Mouse (Mus musculus) liver, embryonic 15.5 days (tissue): ENCODE results near the gene Krtap19-5. TPM values are rescaled to one million over a fixed set of nuclear protein-coding genes. Genes with fewer than 3 reads are reported as not detected.

Source experiments
- ATAC-seq: fragments of 200-750 bp; cut with Nextera tagmentation; 2 replicates; pipeline ENCODE4 v1.8.0; 2017; ENCODE audit warnings: moderate number of reproducible peaks, mild to moderate bottlenecking, moderate library complexity; ENCODE audit not compliant: insufficient read depth
- H3K27ac ChIP-seq: fragments of 300-500 bp; sonication (generic); replicated peaks from 2 replicates; pipeline ENCODE4 v1.5.1; 2015; ENCODE audit warnings: mild to moderate bottlenecking, inconsistent platforms
- H3K27me3 ChIP-seq: fragments of 300-500 bp; sonication (generic); 2 replicates; pipeline ENCODE4 v1.6.1; 2015; ENCODE audit warnings: mild to moderate bottlenecking, inconsistent platforms
- H3K36me3 ChIP-seq: fragments of 300-500 bp; sonication (generic); replicated peaks from 2 replicates; pipeline ENCODE4 v1.6.1; 2015; ENCODE audit warnings: moderate library complexity, mild to moderate bottlenecking, inconsistent platforms
- H3K4me1 ChIP-seq: fragments of 300-500 bp; sonication (generic); replicated peaks from 2 replicates; pipeline ENCODE4 v1.6.1; 2015; ENCODE audit warnings: inconsistent platforms
- H3K4me2 ChIP-seq: fragments of 300-500 bp; sonication (generic); 2 replicates; pipeline ENCODE4 v1.6.1; 2015; ENCODE audit warnings: moderate library complexity, mild to moderate bottlenecking, inconsistent platforms
- H3K4me3 ChIP-seq: fragments of 300-500 bp; sonication (generic); replicated peaks from 2 replicates; pipeline ENCODE4 v1.5.1; 2015; ENCODE audit warnings: mild to moderate bottlenecking, inconsistent platforms
- H3K9ac ChIP-seq: fragments of 300-500 bp; sonication (generic); 2 replicates; pipeline ENCODE4 v1.6.1; 2015; ENCODE audit warnings: moderate library complexity, mild to moderate bottlenecking, inconsistent platforms
- H3K9me3 ChIP-seq: fragments of 300-500 bp; sonication (generic); replicated peaks from 2 replicates; pipeline ENCODE4 v1.6.1; 2016; ENCODE audit warnings: inconsistent platforms
- WGBS: fragments of 180-500 bp; shearing (Covaris S2); methylation state at CpG from one replicate; pipeline ENCODE4 v1.1.7; 2015; ENCODE audit warnings: mixed read lengths; ENCODE audit not compliant: insufficient replicate concordance; 5-methylcytosine and 5-hydroxymethylcytosine counted together
- polyA plus RNA-seq: library from polyadenylated mRNA; unstranded; fragments of >200 nt; fragmentation: Nextera tagmentation; extraction: Ambion mirVana; gene quantifications from 2 replicates; pipeline ENCODE4 v1.2.1, GENCODE M21; 2015

Krtap19-5 gene
- polyA plus RNA-seq: not detected in 2 replicates

- H3K27me3 ChIP-seq: no peaks in the 10 kb centered on the region
- no peaks in the 10 kb centered on the region for H3K36me3 ChIP-seq
- no peak within 1 kb of the TSS for H3K9ac ChIP-seq
- H3K9me3 ChIP-seq: no peaks in the 10 kb centered on the region
- no peak within 1 kb of the TSS for H3K4me2 ChIP-seq
- H3K4me3 ChIP-seq: no peak within 1 kb of the TSS
- no peak for ATAC-seq
- WGBS: 72% methylated on average over 6 of the region's 6 CpGs
- H3K4me1 ChIP-seq: no peaks in the 10 kb centered on the region
- H3K27ac ChIP-seq: no peak within 1 kb of the TSS
These were observed at the start of gene Krtap19-5 for GRCm38 (mm10) chr16:88896357-88896756. Gene Krtap19-5 (minus strand): TSS chr16:88896457.

GRCm38 (mm10) chr16:88941106-88941505 is 44.8 kb upstream of the Krtap19-5 start:
- Histone ChIP-seq H3K36me3 (no peaks in the 10 kb centered on the region), H3K27ac (no peak overlapping the region), H3K9me3 (no peaks in the 10 kb centered on the region), H3K4me3 (no peak overlapping the region), H3K4me1 (no peaks in the 10 kb centered on the region), H3K4me2 (no peak overlapping the region), H3K27me3 (no peaks in the 10 kb centered on the region), H3K9ac (no peak overlapping the region)
- 77% methylated on average over 6 of the region's 6 CpGs for WGBS
- ATAC-seq: no peak

- no peak overlapping the region for H3K4me2 ChIP-seq
- 59% methylated on average over 7 of the region's 7 CpGs for WGBS
- no peak overlapping the region for H3K9ac ChIP-seq
- no peaks in the 10 kb centered on the region for H3K4me1 ChIP-seq
- no peak overlapping the region for H3K27ac ChIP-seq
- H3K27me3 ChIP-seq: no peaks in the 10 kb centered on the region
- no peak overlapping the region for H3K4me3 ChIP-seq
- no peak for ATAC-seq
- H3K9me3 ChIP-seq: no peaks in the 10 kb centered on the region
- no peaks in the 10 kb centered on the region for H3K36me3 ChIP-seq
These were observed 42.0 kb upstream of the Krtap19-5 start for GRCm38 (mm10) chr16:88938252-88938651.

GRCm38 (mm10) chr16:88932165-88932564 is 35.9 kb upstream of the Krtap19-5 start, which contains the start of gene Krtap19-9b:
Gene Krtap19-9b (minus strand): TSS chr16:88932265.
- ATAC-seq: no peak
- Histone ChIP-seq H3K9me3 (no peaks in the 10 kb centered on the region), H3K36me3 (no peaks in the 10 kb centered on the region), H3K4me3 (no peak within 1 kb of the TSS), H3K4me1 (no peaks in the 10 kb centered on the region), H3K9ac (no peak within 1 kb of the TSS), H3K27ac (no peak within 1 kb of the TSS), H3K4me2 (no peak within 1 kb of the TSS), H3K27me3 (no peaks in the 10 kb centered on the region)
- 61% methylated on average over 3 of the region's 3 CpGs for WGBS

- 65% methylated on average over 6 of the region's 6 CpGs for WGBS
- Histone ChIP-seq H3K4me1 (no peaks in the 10 kb centered on the region), H3K4me2 (no peak overlapping the region), H3K36me3 (no peaks in the 10 kb centered on the region), H3K9ac (no peak overlapping the region), H3K27me3 (no peaks in the 10 kb centered on the region), H3K9me3 (no peaks in the 10 kb centered on the region), H3K4me3 (no peak overlapping the region), H3K27ac (no peak overlapping the region)
- no peak for ATAC-seq
These were observed 9.4 kb downstream of the Krtap19-5 start for GRCm38 (mm10) chr16:88886870-88887269.

GRCm38 (mm10) chr16:88884989-88885388 is 11.3 kb downstream of the Krtap19-5 start, which contains the start of gene Krtap19-4:
Gene Krtap19-4 (minus strand): TSS chr16:88885089.
- no peak within 1 kb of the TSS for H3K4me3 ChIP-seq
- H3K27me3 ChIP-seq: no peaks in the 10 kb centered on the region
- no peaks in the 10 kb centered on the region for H3K4me1 ChIP-seq
- H3K4me2 ChIP-seq: no peak within 1 kb of the TSS
- no peaks in the 10 kb centered on the region for H3K9me3 ChIP-seq
- no peaks in the 10 kb centered on the region for H3K36me3 ChIP-seq
- H3K9ac ChIP-seq: no peak within 1 kb of the TSS
- H3K27ac ChIP-seq: no peak within 1 kb of the TSS
- 75% methylated on average over 5 of the region's 5 CpGs for WGBS
- no peak for ATAC-seq

- no peak within 1 kb of the TSS for H3K4me3 ChIP-seq
- H3K27ac ChIP-seq: no peak within 1 kb of the TSS
- no peak for ATAC-seq
- H3K4me2 ChIP-seq: no peak within 1 kb of the TSS
- H3K9me3 ChIP-seq: no peaks in the 10 kb centered on the region
- H3K27me3 ChIP-seq: no peaks in the 10 kb centered on the region
- no peak within 1 kb of the TSS for H3K9ac ChIP-seq
- no peaks in the 10 kb centered on the region for H3K36me3 ChIP-seq
- H3K4me1 ChIP-seq: no peaks in the 10 kb centered on the region
- 62% methylated on average over 2 of the region's 2 CpGs for WGBS
These were observed 18.3 kb downstream of the Krtap19-5 start, which contains the start of gene Krtap19-3 for GRCm38 (mm10) chr16:88877938-88878337. Gene Krtap19-3 (minus strand): TSS chr16:88878038.

- Histone ChIP-seq H3K36me3 (no peaks in the 10 kb centered on the region), H3K4me1 (no peaks in the 10 kb centered on the region), H3K4me3 (no peak within 1 kb of the TSS), H3K27me3 (no peaks in the 10 kb centered on the region), H3K9me3 (no peaks in the 10 kb centered on the region), H3K4me2 (no peak within 1 kb of the TSS), H3K27ac (no peak within 1 kb of the TSS), H3K9ac (no peak within 1 kb of the TSS)
- no peak for ATAC-seq
- WGBS: 89% methylated on average over 3 of the region's 3 CpGs
These were observed 22.1 kb downstream of the Krtap19-5 start, which contains the start of gene Krtap19-2 for GRCm38 (mm10) chr16:88874169-88874568. Gene Krtap19-2 (minus strand): TSS chr16:88874269.

GRCm38 (mm10) chr16:88869311-88869710 is 26.9 kb downstream of the Krtap19-5 start, which contains the start of gene Krtap19-1:
Gene Krtap19-1 (minus strand): TSS chr16:88869411.
- Histone ChIP-seq H3K9me3 (no peaks in the 10 kb centered on the region), H3K36me3 (no peaks in the 10 kb centered on the region), H3K27ac (no peak within 1 kb of the TSS), H3K27me3 (no peaks in the 10 kb centered on the region), H3K4me3 (no peak within 1 kb of the TSS), H3K4me2 (no peak within 1 kb of the TSS), H3K9ac (no peak within 1 kb of the TSS), H3K4me1 (no peaks in the 10 kb centered on the region)
- ATAC-seq: no peak
- 71% methylated on average over 6 of the region's 6 CpGs for WGBS

GRCm38 (mm10) chr16:88864887-88865407 is 31.3 kb downstream of the Krtap19-5 start:
- H3K9me3 ChIP-seq: no peaks in the 10 kb centered on the region
- no peak overlapping the region for H3K9ac ChIP-seq
- no peak overlapping the region for H3K4me3 ChIP-seq
- no peak for ATAC-seq
- no peak overlapping the region for H3K27ac ChIP-seq
- H3K36me3 ChIP-seq: no peaks in the 10 kb centered on the region
- no peaks in the 10 kb centered on the region for H3K27me3 ChIP-seq
- H3K4me1 ChIP-seq: no peaks in the 10 kb centered on the region
- WGBS: 61% methylated on average over 4 of the region's 4 CpGs
- no peak overlapping the region for H3K4me2 ChIP-seq

- ATAC-seq: no peak
- H3K27me3 ChIP-seq: no peaks in the 10 kb centered on the region
- 9% methylated on average over 5 of the region's 5 CpGs for WGBS
These were observed 44.8 kb downstream of the Krtap19-5 start for GRCm38 (mm10) chr16:88851450-88851849.

GRCm38 (mm10) chr16:88848558-88848957 is 47.7 kb downstream of the Krtap19-5 start:
- Histone ChIP-seq H3K36me3 (no peaks in the 10 kb centered on the region), H3K9ac (no peak overlapping the region), H3K4me1 (no peaks in the 10 kb centered on the region), H3K27me3 (no peaks in the 10 kb centered on the region), H3K4me2 (no peak overlapping the region), H3K4me3 (no peak overlapping the region), H3K27ac (no peak overlapping the region), H3K9me3 (no peaks in the 10 kb centered on the region)
- ATAC-seq: no peak
- WGBS: 51% methylated on average over 4 of the region's 4 CpGs

More at GRCm38 (mm10) chr16:88851450-88851849, 44.8 kb downstream of the Krtap19-5 start:
- H3K27ac ChIP-seq: no peak overlapping the region
- H3K4me1 ChIP-seq: no peaks in the 10 kb centered on the region
- H3K36me3 ChIP-seq: no peaks in the 10 kb centered on the region
- no peak overlapping the region for H3K9ac ChIP-seq
- no peak overlapping the region for H3K4me2 ChIP-seq
- 0 out of 2 replicates have a peak, but pooled peaks cover 2% of the 10 kb centered on the region for H3K9me3 ChIP-seq
- no peak overlapping the region for H3K4me3 ChIP-seq
